Mouse (Mus musculus) ES-E14 (cell line): Measurements from ENCODE around the gene Abcf3. TPM values are rescaled to one million over a fixed set of nuclear protein-coding genes. Genes with fewer than 3 reads are reported as not detected.
A peak's percentile ranks its signal among the peaks of the same experiment; 100 is the strongest.

Source experiments
- DNase-seq: peaks from one replicate; pipeline ENCODE4 v3.0.0-alpha.2; 2013; ENCODE audit warnings: low read depth, low spot score
- H3K27ac ChIP-seq: 2 replicates; pipeline ENCODE4 v1.5.1; 2012; ENCODE audit warnings: low read depth, mild to moderate bottlenecking, low read length, moderate library complexity, mixed read lengths; ENCODE audit not compliant: poor library complexity, insufficient read depth, severe bottlenecking
- H3K36me3 ChIP-seq: 2 replicates; pipeline ENCODE4 v1.6.1; 2012; ENCODE audit warnings: mild to moderate bottlenecking, low read length, moderate library complexity, mixed read lengths; ENCODE audit not compliant: control insufficient read depth, poor library complexity, insufficient read depth, severe bottlenecking
- H3K4me1 ChIP-seq, 2 experiments: fragments of 150-350 bp in 1 of 2; sonication (generic) in 1 of 2; 2 replicates each; pipeline ENCODE4 v1.6.1; 2012; ENCODE audit warnings: low read length in 2 of 2, mild to moderate bottlenecking in 1 of 2, mixed read lengths in 1 of 2; ENCODE audit not compliant: control insufficient read depth in 2 of 2, insufficient read depth in 2 of 2, poor library complexity in 1 of 2
- H3K4me3 ChIP-seq, 2 experiments: fragments of 150-350 bp in 1 of 2; sonication (generic) in 1 of 2; 2 replicates each; pipeline ENCODE4 v1.5.1; 2012; ENCODE audit warnings: low read length in 2 of 2, low read depth in 1 of 2, mild to moderate bottlenecking in 1 of 2, mixed read lengths in 1 of 2; ENCODE audit not compliant: insufficient read depth in 1 of 2, poor library complexity in 1 of 2, severe bottlenecking in 1 of 2
- H3K9ac ChIP-seq: 2 replicates; pipeline ENCODE4 v1.6.1; 2012; ENCODE audit warnings: low read depth, mild to moderate bottlenecking, low read length, mixed read lengths; ENCODE audit not compliant: poor library complexity, insufficient read depth, severe bottlenecking
- H3K9me3 ChIP-seq: fragments of 150-350 bp; sonication (generic); 2 replicates; pipeline ENCODE4 v1.6.1; 2012; ENCODE audit warnings: low read depth, mild to moderate bottlenecking, low read length; ENCODE audit not compliant: control insufficient read depth, insufficient read depth
- CHD2 ChIP-seq: IDR thresholded peaks from 2 replicates; pipeline ENCODE4 v1.6.1; 2014; ENCODE audit warnings: mild to moderate bottlenecking, low read depth, low read length, inconsistent platforms
- HCFC1 ChIP-seq: IDR thresholded peaks from 2 replicates; pipeline ENCODE4 v1.6.1; 2012; ENCODE audit warnings: low read length, inconsistent platforms, borderline replicate concordance; ENCODE audit not compliant: insufficient read depth
- MAFK ChIP-seq: IDR thresholded peaks from 2 replicates; pipeline ENCODE4 v1.6.1; 2014; ENCODE audit warnings: mild to moderate bottlenecking, low read depth, low read length, inconsistent platforms; ENCODE audit not compliant: insufficient read depth
- ZC3H11A ChIP-seq: IDR thresholded peaks from 2 replicates; pipeline ENCODE4 v1.6.1; 2012; ENCODE audit warnings: low read depth, mild to moderate bottlenecking, inconsistent platforms, low read length, borderline replicate concordance
- ZNF384 ChIP-seq: IDR thresholded peaks from 2 replicates; pipeline ENCODE4 v1.6.1; 2012; ENCODE audit warnings: low read depth, low read length, inconsistent platforms
- in situ Hi-C, 2 experiments: fragments of 600-800 bp; cut with MboI; formaldehyde crosslinking; loops; one replicate each; pipeline ENCODE4 v1.15.1; 2025; ENCODE audit warnings: low sequenced_read_pairs in 2 of 2, inconsistent platforms in 1 of 2; ENCODE audit not compliant: unreplicated experiment in 2 of 2
- total RNA-seq: library from RNA; depleted of rRNA; stranded (reverse); fragments of 300-350 nt; gene quantifications from 2 replicates; pipeline ENCODE4 v1.2.3, GENCODE M21; 2012

Gene Abcf3
- total RNA-seq, 1 experiment = 49.8 TPM

- DNase-seq = no peak
- in situ Hi-C loops = no loop called here
- no peak overlapping the region; the same call in 1 of the 2 replicates for H3K9ac ChIP-seq
- no peaks in the 10 kb centered on the region; a peak in 1 of 4 replicates for H3K4me1 ChIP-seq
- TF ChIP-seq CHD2 (no peak), MAFK (no peak), ZNF384 (no peak), HCFC1 (no peak), ZC3H11A (no peak)
- peak overlapping the region; percentile 71; the same call in 1 of the 2 replicates for H3K27ac ChIP-seq
- no peak overlapping the region for H3K4me3 ChIP-seq
- no peaks in the 10 kb centered on the region for H3K9me3 ChIP-seq
- peaks cover 47% of the 10 kb centered on the region for H3K36me3 ChIP-seq
Measured at GRCm38 (mm10) chr16:20511277-20511847, 37.0 kb upstream of the Abcf3 start.

GRCm38 (mm10) chr16:20516032-20516431 lies 32.3 kb upstream of the Abcf3 start:
- Histone ChIP-seq H3K27ac (no peak overlapping the region), H3K4me3 (peak overlapping the region in 1 of 2 experiments; percentile 86; a peak in 2 of 4 replicates), H3K9ac (peak overlapping the region; percentile 89; the same call in 1 of the 2 replicates), H3K4me1 (peaks cover 0 to 2% of the 10 kb centered on the region in 2 experiments; a peak in 2 of 4 replicates), H3K36me3 (peaks cover 4% of the 10 kb centered on the region), H3K9me3 (no peaks in the 10 kb centered on the region)
- TF ChIP-seq MAFK = no peak
- no peak for TF ChIP-seq ZC3H11A
- no peak for TF ChIP-seq CHD2
- no peak for TF ChIP-seq ZNF384
- no peak for TF ChIP-seq HCFC1
- in situ Hi-C loops = no loop called here
- no peak for DNase-seq

GRCm38 (mm10) chr16:20516726-20517201 lies 31.6 kb upstream of the Abcf3 start, which contains the start of gene Dvl3:
TSS of gene Dvl3 (plus strand) at chr16:20516982.
- Histone ChIP-seq H3K9ac (peak within 1 kb of the TSS; percentile 89), H3K4me1 (peaks cover 0 to 2% of the 10 kb centered on the region in 2 experiments; a peak in 2 of 4 replicates), H3K4me3 (peak within 1 kb of the TSS; percentile 86 to 91), H3K9me3 (no peaks in the 10 kb centered on the region), H3K27ac (peak within 1 kb of the TSS; percentile 0; the same call in 1 of the 2 replicates), H3K36me3 (no peaks in the 10 kb centered on the region; the same call in 1 of the 2 replicates)
- no peak for DNase-seq
- in situ Hi-C loops = no loop called here
- no peak for TF ChIP-seq ZC3H11A
- no peak for TF ChIP-seq MAFK
- TF ChIP-seq HCFC1 = peak; percentile 57; the same call in 1 of the 2 replicates
- TF ChIP-seq ZNF384 = no peak
- no peak for TF ChIP-seq CHD2

- TF ChIP-seq CHD2 = no peak
- no peak for TF ChIP-seq ZNF384
- no peak for TF ChIP-seq MAFK
- TF ChIP-seq HCFC1 = no peak
- TF ChIP-seq ZC3H11A = no peak
- Histone ChIP-seq H3K9ac (peak overlapping the region; percentile 89), H3K36me3 (no peaks in the 10 kb centered on the region; the same call in 1 of the 2 replicates), H3K9me3 (no peaks in the 10 kb centered on the region), H3K27ac (peak overlapping the region; percentile 0; the same call in 1 of the 2 replicates), H3K4me3 (peak overlapping the region; percentile 86 to 91), H3K4me1 (peaks cover 0 to 2% of the 10 kb centered on the region in 2 experiments; a peak in 1 of 4 replicates)
- in situ Hi-C loops = no loop called here
- DNase-seq = no peak
Measured at GRCm38 (mm10) chr16:20517216-20517615, 31.2 kb upstream of the Abcf3 start.
